Mouse (Mus musculus) frontal cortex, adult (tissue): Measurements from ENCODE around the gene Prdm5.

Experiments used
- ATAC-seq: cut with Nextera tagmentation; 2 replicates; pipeline ENCODE4 v1.9.2; 2017; ENCODE audit warnings: mild to moderate bottlenecking, moderate library complexity, mixed read lengths; ENCODE audit not compliant: low TSS enrichment

Prdm5 gene

GRCm38 (mm10) chr6:65778861-65779688 is at the start of gene Prdm5:
Gene Prdm5, plus strand, starts transcription at chr6:65778988.
- ATAC-seq: peak; percentile 80

- ATAC-seq: no peak
Measured at GRCm38 (mm10) chr6:65739442-65739841, 39.3 kb upstream of the Prdm5 start.

- no peak for ATAC-seq
Measured at GRCm38 (mm10) chr6:65743144-65743870, 35.5 kb upstream of the Prdm5 start.

GRCm38 (mm10) chr6:65743871-65744202 is 35.0 kb upstream of the Prdm5 start:
- ATAC-seq: no peak

DNA sequence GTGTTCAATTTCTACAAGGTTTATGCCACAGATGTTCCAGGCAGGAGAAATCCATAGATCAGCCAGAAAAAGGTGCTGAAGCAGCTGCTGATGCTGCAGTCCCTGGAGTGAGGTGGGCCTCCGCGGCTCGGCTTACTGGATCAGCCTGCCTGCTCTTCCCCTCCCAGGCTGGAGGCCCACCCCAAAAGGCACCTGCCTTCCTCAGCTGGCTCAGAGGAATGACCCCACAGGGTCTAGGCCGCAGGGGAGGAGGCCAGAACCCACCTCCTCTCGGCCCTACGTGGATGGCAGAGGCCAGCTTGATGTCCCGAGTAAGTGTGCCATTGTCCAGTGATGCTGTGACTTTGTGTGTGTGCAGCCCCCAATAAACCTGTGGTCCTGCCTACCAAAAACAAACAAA is 20.6 kb upstream of the Prdm5 start:
- no peak for ATAC-seq

DNA sequence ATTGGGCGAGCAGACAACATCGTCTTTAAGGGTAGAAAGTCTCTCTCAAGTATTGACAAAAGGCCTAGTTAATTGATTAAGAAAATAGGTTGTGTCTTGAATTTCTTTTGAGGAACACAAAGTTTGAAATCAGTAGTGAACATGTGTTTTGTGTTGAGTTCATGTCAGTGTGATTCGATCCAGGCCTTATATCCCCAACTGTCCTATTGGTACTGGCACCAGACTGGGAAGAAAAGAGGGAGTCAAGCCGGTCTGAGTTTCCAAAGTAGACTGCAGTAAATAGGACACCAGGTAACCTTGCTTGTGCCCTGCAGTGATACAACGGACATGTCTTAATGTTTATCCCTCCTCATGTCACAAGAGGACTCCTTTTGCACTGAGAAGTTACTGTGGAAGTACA is 19.6 kb upstream of the Prdm5 start:
- ATAC-seq: no peak

- ATAC-seq: no peak
Measured at GRCm38 (mm10) chr6:65760073-65760472, 18.7 kb upstream of the Prdm5 start.

- no peak for ATAC-seq
Measured at GRCm38 (mm10) chr6:65764459-65764858, 14.3 kb upstream of the Prdm5 start.

- peak; percentile 50 for ATAC-seq
Measured at GRCm38 (mm10) chr6:65765057-65765456, 13.7 kb upstream of the Prdm5 start.

GRCm38 (mm10) chr6:65765752-65766397 is 12.9 kb upstream of the Prdm5 start:
- ATAC-seq: no peak

GRCm38 (mm10) chr6:65767911-65768310 is 10.9 kb upstream of the Prdm5 start:
- ATAC-seq: no peak

GRCm38 (mm10) chr6:65773566-65773965 is 5.2 kb upstream of the Prdm5 start:
- ATAC-seq: no peak

DNA sequence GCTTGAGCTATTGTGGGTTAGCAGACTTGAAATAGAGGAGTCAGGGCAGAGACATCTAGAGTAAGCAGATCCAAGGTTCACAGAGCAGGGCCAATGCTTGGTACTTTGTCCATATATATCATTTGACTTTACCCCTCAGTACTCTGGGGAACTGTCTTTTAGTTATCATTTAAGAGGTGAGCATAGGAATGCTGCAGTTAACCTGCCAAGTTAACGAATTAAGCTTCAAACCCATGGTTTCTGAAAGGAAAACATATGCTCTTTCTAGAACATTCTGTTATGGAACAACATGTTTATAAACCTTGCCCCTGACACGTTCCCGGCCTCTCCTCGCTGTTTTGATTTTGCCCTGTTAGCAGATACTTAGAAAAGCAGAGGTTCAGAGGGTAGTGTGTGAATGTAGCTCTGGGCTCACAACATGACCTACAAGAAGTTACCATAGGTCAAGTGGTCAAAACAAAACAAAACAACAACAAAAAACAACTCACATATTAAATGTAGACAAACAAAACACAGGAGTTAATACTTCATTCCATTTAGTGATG is 973 bp downstream of the Prdm5 start:
- ATAC-seq: no peak

GRCm38 (mm10) chr6:65781441-65781840 is 2.7 kb downstream of the Prdm5 start:
- no peak for ATAC-seq

DNA sequence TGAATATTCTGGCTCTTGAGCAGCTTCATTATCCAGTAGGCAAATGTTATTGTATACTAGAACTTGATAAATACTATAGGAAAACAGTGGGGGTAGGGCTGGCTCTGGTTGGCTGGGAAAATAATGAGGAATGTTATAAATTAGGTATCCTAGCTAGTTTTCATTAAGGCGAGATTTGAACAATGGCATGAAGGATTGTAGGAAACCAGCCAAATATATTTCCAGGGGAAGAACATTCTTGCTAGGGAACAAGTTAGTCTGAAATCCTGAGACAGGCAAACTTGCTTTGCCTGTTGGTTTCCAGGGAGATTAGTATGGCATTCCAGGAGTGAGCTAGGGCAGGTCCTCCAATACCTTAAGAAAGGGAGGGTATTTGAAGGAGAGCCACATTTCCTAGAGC is 4.9 kb downstream of the Prdm5 start:
- ATAC-seq: no peak

GRCm38 (mm10) chr6:65792923-65793322 is 14.1 kb downstream of the Prdm5 start:
- peak; percentile 83 for ATAC-seq

GRCm38 (mm10) chr6:65796552-65796951 is 17.8 kb downstream of the Prdm5 start:
- no peak for ATAC-seq

DNA sequence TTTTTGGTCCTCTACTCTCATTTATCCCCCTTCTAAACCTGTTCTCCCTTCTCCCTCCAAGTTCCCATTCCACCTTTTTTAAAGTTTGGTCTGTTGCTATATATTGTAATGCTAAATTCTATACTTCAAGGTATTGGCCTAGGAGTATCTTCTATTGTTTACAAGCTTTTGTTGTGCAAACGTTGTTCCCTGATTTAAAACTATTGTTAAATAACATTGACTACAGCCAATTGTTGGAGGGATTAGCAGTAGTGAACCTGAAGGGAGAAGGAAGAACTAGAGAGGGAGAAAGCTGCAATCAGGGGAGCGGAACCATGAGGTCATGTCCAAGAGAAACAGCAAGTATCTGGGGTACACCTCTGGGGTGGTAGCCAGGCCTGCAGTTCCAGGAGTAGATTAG is 18.5 kb downstream of the Prdm5 start:
- ATAC-seq: no peak

DNA sequence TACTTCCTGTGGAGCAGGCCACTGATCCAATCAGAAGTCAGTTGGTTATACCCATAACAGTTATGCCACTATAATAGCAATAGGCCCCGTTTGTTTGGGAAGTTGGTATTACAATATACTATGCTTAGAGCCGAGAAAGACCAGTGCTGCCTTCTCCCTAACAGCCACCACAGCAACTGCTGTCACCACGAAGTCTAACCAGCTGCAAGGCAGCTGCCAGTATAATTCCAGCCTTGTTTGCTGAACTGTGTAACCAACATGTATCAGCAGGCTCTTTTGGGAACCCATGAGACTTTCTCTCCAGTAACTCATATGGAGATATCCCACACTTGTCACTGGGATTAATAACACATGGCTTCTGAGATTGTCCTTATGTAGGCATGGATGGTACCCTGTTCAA is 19.6 kb downstream of the Prdm5 start:
- no peak for ATAC-seq

DNA sequence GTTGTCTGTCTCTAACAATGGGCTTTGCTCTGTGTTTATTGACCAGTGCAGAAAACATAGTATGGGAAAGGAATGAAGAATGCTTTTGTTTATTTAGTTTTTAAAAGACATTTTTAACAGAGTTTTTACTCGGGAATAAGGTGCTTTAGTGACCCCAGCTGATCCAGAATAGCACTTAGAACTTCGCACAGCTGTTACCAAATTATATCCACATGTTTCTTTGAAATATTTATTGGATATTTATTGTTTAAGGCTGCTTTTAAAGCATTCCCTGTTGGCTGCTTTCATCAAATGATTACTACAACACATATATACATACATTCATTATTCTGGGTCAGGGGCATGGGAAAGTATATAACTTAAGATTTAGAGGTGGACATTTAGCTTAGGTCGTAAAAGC is 32.9 kb downstream of the Prdm5 start:
- ATAC-seq: no peak

DNA sequence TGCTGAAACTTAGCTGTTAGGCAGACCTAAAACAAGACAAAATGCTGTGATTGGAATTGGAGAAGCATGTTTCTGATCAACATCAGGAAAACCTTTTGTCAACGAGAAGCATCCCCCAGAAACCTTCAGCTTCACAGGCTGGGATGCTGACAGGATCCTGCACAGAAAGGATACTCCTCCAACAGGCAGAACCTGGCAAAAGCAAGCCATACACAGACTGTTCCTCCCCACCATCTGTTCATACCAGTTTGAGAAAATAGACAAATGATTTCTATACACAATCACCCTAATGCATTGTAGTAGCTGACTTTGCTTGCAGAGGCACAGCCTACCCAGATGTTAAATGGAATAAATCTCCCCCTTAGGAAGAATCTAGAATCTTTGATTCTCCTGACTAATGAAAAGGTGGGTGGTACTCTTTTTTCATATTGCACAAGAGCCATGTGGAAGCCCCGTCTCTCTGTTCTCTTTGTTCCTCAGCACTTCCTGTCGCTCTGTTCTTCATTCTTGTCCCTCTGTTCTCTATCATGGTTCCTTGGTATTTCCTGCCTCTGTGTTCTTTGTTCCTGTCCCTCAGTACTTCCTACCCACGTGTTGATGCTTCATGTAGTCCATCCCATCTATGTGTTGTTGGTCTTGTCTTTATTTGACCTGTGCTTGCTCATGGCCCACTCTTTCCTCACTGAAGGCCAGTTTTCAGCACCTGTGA is 39.4 kb downstream of the Prdm5 start:
- ATAC-seq: peak; percentile 94

GRCm38 (mm10) chr6:65828656-65829055 is 49.9 kb downstream of the Prdm5 start:
- no peak for ATAC-seq
